Mouse (Mus musculus): Measurements from ENCODE around the gene Dock1. TPM values are rescaled to one million over a fixed set of nuclear protein-coding genes. Genes with fewer than 3 reads are reported as not detected.
A peak's percentile ranks its signal among the peaks of the same experiment; 100 is the strongest.

Gene Dock1
- polyA plus RNA-seq, 1 experiment from 2014 or later, result 18.4 TPM

GRCm38 (mm10) chr7:135093851-135094250, 423.4 kb downstream of the Dock1 start:
- no peaks in the 10 kb centered on the region for H3K27me3 ChIP-seq (replicated peaks)
- no peaks in the 10 kb centered on the region for H3K9me3 ChIP-seq
- no peak for ATAC-seq (ENCODE audit: low FRiP score, low read depth)
- H3K4me2 ChIP-seq (replicated peaks), result no peak overlapping the region
- no peak overlapping the region for H3K27ac ChIP-seq
- no peaks in the 10 kb centered on the region for H3K36me3 ChIP-seq
- no peak overlapping the region for H3K4me3 ChIP-seq
- no peaks in the 10 kb centered on the region for H3K4me1 ChIP-seq
- H3K9ac ChIP-seq, result no peak overlapping the region
- 81% methylated on average over 2 of the region's 2 CpGs for WGBS

- WGBS, result 91% methylated on average over 7 of the region's 7 CpGs
- Histone ChIP-seq H3K9me3 (no peaks in the 10 kb centered on the region), H3K4me1 (no peaks in the 10 kb centered on the region), H3K36me3 (no peaks in the 10 kb centered on the region), H3K4me3 (no peak overlapping the region), H3K9ac (no peak overlapping the region), H3K27me3 (replicated peaks) (no peaks in the 10 kb centered on the region), H3K27ac (no peak overlapping the region), H3K4me2 (replicated peaks) (no peak overlapping the region)
- no peak for ATAC-seq (ENCODE audit: low FRiP score, low read depth)
Measured at GRCm38 (mm10) chr7:135101921-135102320, 431.5 kb downstream of the Dock1 start.

DNA sequence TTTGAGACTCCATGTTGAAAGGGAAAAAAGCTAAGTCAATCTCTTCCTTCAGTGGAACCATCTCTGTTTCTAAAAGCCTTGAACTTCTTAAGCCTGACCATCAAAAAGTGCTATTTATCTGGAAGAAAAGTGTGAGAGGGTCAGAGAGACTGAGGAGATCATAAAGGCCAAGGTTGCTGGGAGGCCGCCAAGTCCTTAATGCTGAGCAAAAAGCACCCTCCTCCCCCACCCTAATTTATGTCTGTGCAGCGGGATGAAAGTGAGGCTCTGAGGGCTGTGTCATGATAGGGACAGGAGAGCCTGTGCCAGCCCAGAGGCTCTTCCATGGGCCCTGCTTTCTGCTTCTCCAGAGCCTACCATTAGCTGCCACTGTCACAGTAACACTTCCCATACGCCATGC, 436.1 kb downstream of the Dock1 start:
- no peaks in the 10 kb centered on the region for H3K4me1 ChIP-seq
- WGBS, result 58% methylated on average over 3 of the region's 3 CpGs
- no peak overlapping the region for H3K4me2 ChIP-seq (replicated peaks)
- H3K9ac ChIP-seq, result no peak overlapping the region
- H3K27me3 ChIP-seq (replicated peaks), result no peaks in the 10 kb centered on the region
- H3K36me3 ChIP-seq, result peaks cover 2% of the 10 kb centered on the region; the same call in 1 of the 2 replicates
- no peak overlapping the region for H3K27ac ChIP-seq
- no peak for ATAC-seq (ENCODE audit: low FRiP score, low read depth)
- H3K9me3 ChIP-seq, result no peaks in the 10 kb centered on the region
- no peak overlapping the region for H3K4me3 ChIP-seq

GRCm38 (mm10) chr7:135110307-135110706, 439.9 kb downstream of the Dock1 start:
- WGBS, result 97% methylated on average over 1 of the region's 1 CpGs
- no peak overlapping the region for H3K4me2 ChIP-seq (replicated peaks)
- no peaks in the 10 kb centered on the region for H3K9me3 ChIP-seq
- no peak for ATAC-seq (ENCODE audit: low FRiP score, low read depth)
- H3K4me3 ChIP-seq, result no peak overlapping the region
- H3K27me3 ChIP-seq (replicated peaks), result no peaks in the 10 kb centered on the region
- H3K27ac ChIP-seq, result no peak overlapping the region
- H3K4me1 ChIP-seq, result no peaks in the 10 kb centered on the region
- H3K9ac ChIP-seq, result no peak overlapping the region
- peaks cover 2% of the 10 kb centered on the region; the same call in 1 of the 2 replicates for H3K36me3 ChIP-seq

DNA sequence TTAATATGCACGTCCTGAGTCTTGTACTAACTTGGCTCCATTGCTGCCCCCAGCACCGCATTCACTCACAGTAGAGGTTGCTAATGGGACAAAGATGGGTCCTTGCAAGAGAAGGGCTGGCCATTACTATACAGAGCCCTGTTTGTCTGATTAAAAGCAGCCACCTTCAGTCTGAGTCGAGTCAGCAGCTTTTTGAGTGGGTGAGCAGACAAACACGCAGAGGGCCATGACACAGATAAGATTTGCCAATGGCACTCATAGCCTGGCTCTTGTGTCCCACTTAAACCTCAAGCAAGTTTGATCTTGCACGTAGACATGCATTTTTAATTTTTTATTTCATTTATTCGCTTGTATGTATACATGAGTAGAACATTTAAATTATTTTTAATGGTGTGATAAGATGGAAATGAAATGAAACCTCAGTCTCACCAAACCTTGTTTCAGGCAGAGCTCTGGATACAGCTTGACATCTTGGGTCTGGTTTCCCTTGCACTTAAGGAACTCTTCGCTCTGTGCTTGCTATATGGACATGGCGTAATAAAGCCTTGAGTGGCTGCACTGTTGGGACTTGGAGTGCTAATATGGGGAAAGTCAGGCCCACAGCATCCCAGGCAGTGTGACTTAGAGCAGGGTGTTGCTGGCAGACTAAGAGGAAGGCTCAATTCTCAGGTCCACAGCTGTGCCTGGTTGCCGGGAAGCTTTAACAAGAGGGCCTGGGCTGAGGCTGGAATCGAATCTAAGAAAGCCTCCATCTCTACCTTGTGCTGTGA, 455.0 kb downstream of the Dock1 start:
- H3K4me1 ChIP-seq, result peaks cover 3% of the 10 kb centered on the region; the same call in 1 of the 2 replicates
- H3K9me3 ChIP-seq, result no peaks in the 10 kb centered on the region
- 94% methylated on average over 10 of the region's 10 CpGs for WGBS
- no peak overlapping the region for H3K4me3 ChIP-seq
- no peak for ATAC-seq (ENCODE audit: low FRiP score, low read depth)
- no peak overlapping the region for H3K4me2 ChIP-seq (replicated peaks)
- H3K9ac ChIP-seq, result no peak overlapping the region
- no peaks in the 10 kb centered on the region for H3K36me3 ChIP-seq
- no peaks in the 10 kb centered on the region for H3K27me3 ChIP-seq (replicated peaks)
- no peak overlapping the region for H3K27ac ChIP-seq

- Histone ChIP-seq H3K36me3 (no peaks in the 10 kb centered on the region), H3K27ac (no peak overlapping the region), H3K4me1 (peaks cover 7% of the 10 kb centered on the region; the same call in 1 of the 2 replicates), H3K4me2 (replicated peaks) (no peak overlapping the region), H3K9me3 (no peaks in the 10 kb centered on the region), H3K4me3 (no peak overlapping the region), H3K27me3 (replicated peaks) (no peaks in the 10 kb centered on the region), H3K9ac (no peak overlapping the region)
- no peak for ATAC-seq (ENCODE audit: low FRiP score, low read depth)
- WGBS, result 83% methylated on average over 4 of the region's 4 CpGs
Measured at GRCm38 (mm10) chr7:135132461-135132860, 462.0 kb downstream of the Dock1 start.

DNA sequence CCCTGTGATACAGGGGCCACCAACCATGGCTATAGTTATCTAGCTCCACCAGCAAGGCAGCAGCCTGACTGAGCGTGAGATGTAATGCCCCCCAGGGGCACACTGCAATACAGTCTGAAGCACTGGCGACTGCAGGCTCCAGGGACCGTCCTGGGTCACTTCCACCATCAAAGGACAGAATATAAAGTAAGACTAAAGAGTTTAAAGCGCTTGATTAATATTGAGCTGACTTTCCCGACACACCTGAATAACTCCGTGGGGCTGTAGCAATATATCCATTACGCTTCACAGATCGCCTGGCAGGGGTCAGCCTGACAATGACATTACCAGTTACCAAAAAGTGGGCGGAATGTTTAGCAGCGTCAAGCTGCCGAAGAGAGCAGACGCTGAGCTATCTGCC, 464.2 kb downstream of the Dock1 start:
- H3K9me3 ChIP-seq, result no peaks in the 10 kb centered on the region
- no peak for ATAC-seq (ENCODE audit: low FRiP score, low read depth)
- WGBS, result 34% methylated on average over 12 of the region's 12 CpGs
- no peak overlapping the region for H3K27ac ChIP-seq
- no peak overlapping the region; the same call in 1 of the 2 replicates for H3K4me2 ChIP-seq (replicated peaks)
- H3K4me3 ChIP-seq, result no peak overlapping the region
- no peaks in the 10 kb centered on the region for H3K36me3 ChIP-seq
- H3K9ac ChIP-seq, result no peak overlapping the region
- no peaks in the 10 kb centered on the region for H3K27me3 ChIP-seq (replicated peaks)
- peaks cover 18% of the 10 kb centered on the region for H3K4me1 ChIP-seq

DNA sequence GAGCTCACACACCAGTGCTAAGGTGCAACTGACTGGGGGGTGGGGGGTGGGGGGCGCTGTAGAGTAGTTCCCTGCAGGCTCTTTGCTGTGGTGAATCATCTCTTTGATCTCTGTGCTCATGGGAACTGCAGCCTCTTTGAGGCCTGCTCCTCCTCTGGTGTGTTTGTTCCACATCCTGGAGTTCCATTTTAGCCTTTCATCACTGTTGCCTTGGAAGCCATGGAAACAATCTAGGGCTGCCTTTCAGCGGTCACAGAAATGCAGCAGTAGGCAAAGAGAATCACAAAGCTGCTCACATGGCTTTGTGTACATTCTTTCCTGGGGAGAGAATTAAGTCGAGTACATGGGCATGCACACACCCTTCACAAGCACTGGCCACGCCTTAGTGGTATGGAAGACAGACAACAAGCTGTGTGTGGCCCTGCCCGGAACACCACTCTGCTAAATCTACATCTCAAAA, 468.7 kb downstream of the Dock1 start:
- WGBS, result 16% methylated on average over 5 of the region's 5 CpGs
- H3K27ac ChIP-seq, result no peak overlapping the region
- no peaks in the 10 kb centered on the region for H3K36me3 ChIP-seq
- H3K9me3 ChIP-seq, result no peaks in the 10 kb centered on the region
- no peak overlapping the region for H3K9ac ChIP-seq
- no peak overlapping the region for H3K4me3 ChIP-seq
- H3K4me1 ChIP-seq, result peaks cover 17% of the 10 kb centered on the region
- no peak overlapping the region for H3K4me2 ChIP-seq (replicated peaks)
- ATAC-seq (ENCODE audit: low FRiP score, low read depth), result peak; percentile 72
- H3K27me3 ChIP-seq (replicated peaks), result no peaks in the 10 kb centered on the region

DNA sequence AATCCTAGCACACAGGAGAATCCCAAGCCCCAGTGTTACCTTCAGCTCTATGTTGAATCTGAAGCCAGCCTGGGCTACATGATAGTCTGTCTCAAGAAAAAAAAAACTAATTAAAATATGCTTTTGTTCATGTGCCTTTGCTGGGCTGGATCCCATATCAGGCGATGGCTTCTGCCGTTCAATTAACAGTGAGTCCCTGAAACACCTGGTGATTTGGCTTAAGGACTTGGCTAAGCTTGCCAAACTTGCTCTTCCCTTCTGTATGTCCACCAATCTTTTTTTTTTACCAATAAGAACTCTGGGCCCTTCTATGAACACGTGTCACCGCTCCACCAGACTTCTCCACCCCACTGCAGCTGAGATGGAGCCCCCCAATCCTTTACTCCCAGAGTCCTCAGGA, 474.3 kb downstream of the Dock1 start:
- no peak overlapping the region for H3K4me2 ChIP-seq (replicated peaks)
- no peaks in the 10 kb centered on the region for H3K9me3 ChIP-seq
- H3K27me3 ChIP-seq (replicated peaks), result no peaks in the 10 kb centered on the region
- H3K36me3 ChIP-seq, result no peaks in the 10 kb centered on the region
- H3K27ac ChIP-seq, result no peak overlapping the region
- no peaks in the 10 kb centered on the region for H3K4me1 ChIP-seq
- H3K9ac ChIP-seq, result no peak overlapping the region
- WGBS, result 95% methylated on average over 4 of the region's 4 CpGs
- ATAC-seq (ENCODE audit: low FRiP score, low read depth), result no peak
- H3K4me3 ChIP-seq, result no peak overlapping the region

DNA sequence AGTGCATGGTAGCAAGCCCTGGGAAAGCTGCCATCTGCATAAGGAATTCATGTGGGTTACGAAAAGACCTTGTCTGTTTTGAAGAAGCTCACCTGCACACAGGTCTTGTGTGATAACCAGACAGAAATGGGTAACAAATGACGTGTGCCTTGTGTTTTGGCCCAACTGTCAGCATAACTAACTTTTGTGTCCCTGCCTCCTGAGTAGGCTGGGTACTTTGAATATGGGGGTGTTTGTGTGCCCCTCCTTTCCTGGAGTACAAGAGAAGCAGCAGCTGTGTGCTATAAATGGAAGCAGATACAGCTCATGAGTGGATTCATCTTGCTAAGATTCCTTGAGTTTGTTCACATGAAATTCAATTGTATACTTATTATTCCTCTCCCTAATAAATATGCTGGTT, 480.5 kb downstream of the Dock1 start:
- ATAC-seq (ENCODE audit: low FRiP score, low read depth), result no peak
- Histone ChIP-seq H3K4me3 (no peak overlapping the region), H3K36me3 (no peaks in the 10 kb centered on the region), H3K9me3 (no peaks in the 10 kb centered on the region), H3K9ac (no peak overlapping the region), H3K4me2 (replicated peaks) (no peak overlapping the region), H3K27me3 (replicated peaks) (no peaks in the 10 kb centered on the region), H3K4me1 (no peaks in the 10 kb centered on the region), H3K27ac (no peak overlapping the region)
- WGBS, result 93% methylated on average over 2 of the region's 2 CpGs

- no peak for ATAC-seq (ENCODE audit: low FRiP score, low read depth)
- Histone ChIP-seq H3K4me3 (no peak overlapping the region), H3K27me3 (replicated peaks) (no peaks in the 10 kb centered on the region), H3K4me1 (no peaks in the 10 kb centered on the region), H3K36me3 (no peaks in the 10 kb centered on the region), H3K9ac (no peak overlapping the region), H3K4me2 (replicated peaks) (no peak overlapping the region), H3K9me3 (no peaks in the 10 kb centered on the region), H3K27ac (no peak overlapping the region)
- 82% methylated on average over 5 of the region's 5 CpGs for WGBS
Measured at GRCm38 (mm10) chr7:135157571-135157970, 487.1 kb downstream of the Dock1 start.

- 93% methylated on average over 10 of the region's 10 CpGs for WGBS
- Histone ChIP-seq H3K27me3 (replicated peaks) (no peaks in the 10 kb centered on the region), H3K4me1 (no peaks in the 10 kb centered on the region), H3K27ac (no peak overlapping the region), H3K36me3 (no peaks in the 10 kb centered on the region), H3K4me2 (replicated peaks) (no peak overlapping the region), H3K9me3 (no peaks in the 10 kb centered on the region), H3K9ac (no peak overlapping the region), H3K4me3 (no peak overlapping the region)
- ATAC-seq (ENCODE audit: low FRiP score, low read depth), result no peak
Measured at GRCm38 (mm10) chr7:135158381-135158780, 487.9 kb downstream of the Dock1 start.

GRCm38 (mm10) chr7:135159606-135160005, 489.2 kb downstream of the Dock1 start:
- Histone ChIP-seq H3K27me3 (replicated peaks) (no peaks in the 10 kb centered on the region), H3K4me3 (no peak overlapping the region), H3K4me1 (no peaks in the 10 kb centered on the region), H3K27ac (no peak overlapping the region), H3K4me2 (replicated peaks) (no peak overlapping the region), H3K36me3 (no peaks in the 10 kb centered on the region), H3K9ac (no peak overlapping the region), H3K9me3 (no peaks in the 10 kb centered on the region)
- 72% methylated on average over 4 of the region's 4 CpGs for WGBS
- ATAC-seq (ENCODE audit: low FRiP score, low read depth), result no peak
